Mouse (Mus musculus) brain, embryonic 14.5 days (tissue): ENCODE data around the gene Taco1. TPM values are rescaled to one million over a fixed set of nuclear protein-coding genes. Genes with fewer than 3 reads are reported as not detected.

Source experiments
- DNase-seq: peaks from one replicate; pipeline ENCODE4 v3.0.0-alpha.2; 2011; ENCODE audit warnings: low read depth
- CTCF ChIP-seq: fragments of 200-500 bp; IDR thresholded peaks from 2 replicates; pipeline ENCODE4 v1.5.1; 2012; ENCODE audit warnings: inconsistent platforms, mild to moderate bottlenecking, moderate library complexity, borderline replicate concordance; ENCODE audit not compliant: insufficient read depth, insufficient read length; ENCODE audit errors: extremely low read depth
- POLR2A ChIP-seq: fragments of 200-500 bp; IDR thresholded peaks from 2 replicates; pipeline ENCODE4 v1.6.1; 2012; ENCODE audit warnings: mild to moderate bottlenecking, inconsistent platforms, borderline replicate concordance; ENCODE audit not compliant: poor library complexity, insufficient read depth, insufficient read length, severe bottlenecking; ENCODE audit errors: extremely low read depth
- polyA plus RNA-seq: library from polyadenylated mRNA; depleted of rRNA; stranded (reverse); fragments of >200 nt; gene quantifications from 2 replicates; pipeline ENCODE4 v1.2.3, GENCODE M21; 2012

The Taco1 gene
- polyA plus RNA-seq, 1 experiment, result 12.6 TPM

- DNase-seq, result no peak
- TF ChIP-seq CTCF (no peak), POLR2A (no peak)
These were observed 21.5 kb upstream of the Taco1 start for GRCm38 (mm10) chr11:106044349-106044748.

- DNase-seq, result no peak
- TF ChIP-seq CTCF (no peak), POLR2A (no peak)
These were observed 20.6 kb upstream of the Taco1 start for GRCm38 (mm10) chr11:106045256-106045655.

GRCm38 (mm10) chr11:106045780-106046179 lies 20.1 kb upstream of the Taco1 start:
- no peak for TF ChIP-seq POLR2A
- no peak for DNase-seq

- no peak for DNase-seq
- no peak for TF ChIP-seq CTCF
- TF ChIP-seq POLR2A, result no peak
These were observed 19.3 kb upstream of the Taco1 start for GRCm38 (mm10) chr11:106046584-106046983.

GRCm38 (mm10) chr11:106053921-106054320 lies 11.9 kb upstream of the Taco1 start:
- TF ChIP-seq CTCF (no peak), POLR2A (no peak)
- no peak for DNase-seq

GRCm38 (mm10) chr11:106054600-106054999 lies 11.3 kb upstream of the Taco1 start:
- no peak for TF ChIP-seq POLR2A
- TF ChIP-seq CTCF, result no peak
- no peak for DNase-seq

- DNase-seq, result no peak
- TF ChIP-seq POLR2A (no peak), CTCF (no peak)
These were observed 10.5 kb upstream of the Taco1 start for GRCm38 (mm10) chr11:106055341-106055740.

GRCm38 (mm10) chr11:106056819-106057491 lies 8.9 kb upstream of the Taco1 start:
- DNase-seq, result no peak
- TF ChIP-seq POLR2A, result no peak
- no peak for TF ChIP-seq CTCF

- TF ChIP-seq POLR2A, result no peak
- TF ChIP-seq CTCF, result no peak
- no peak for DNase-seq
These were observed 7.8 kb upstream of the Taco1 start for GRCm38 (mm10) chr11:106058020-106058419.

- no peak for DNase-seq
- TF ChIP-seq POLR2A, result no peak
- no peak for TF ChIP-seq CTCF
These were observed 5.3 kb upstream of the Taco1 start for GRCm38 (mm10) chr11:106060549-106060948.

- TF ChIP-seq CTCF (no peak), POLR2A (no peak)
- DNase-seq, result no peak
These were observed 4.5 kb upstream of the Taco1 start for GRCm38 (mm10) chr11:106061311-106061710.

- DNase-seq, result no peak
- TF ChIP-seq CTCF (no peak), POLR2A (no peak)
These were observed 2.1 kb upstream of the Taco1 start for GRCm38 (mm10) chr11:106063756-106064155.
